Comparison of ENCODE assay signal across 8 mouse cellular contexts in the genomic region with DNA sequence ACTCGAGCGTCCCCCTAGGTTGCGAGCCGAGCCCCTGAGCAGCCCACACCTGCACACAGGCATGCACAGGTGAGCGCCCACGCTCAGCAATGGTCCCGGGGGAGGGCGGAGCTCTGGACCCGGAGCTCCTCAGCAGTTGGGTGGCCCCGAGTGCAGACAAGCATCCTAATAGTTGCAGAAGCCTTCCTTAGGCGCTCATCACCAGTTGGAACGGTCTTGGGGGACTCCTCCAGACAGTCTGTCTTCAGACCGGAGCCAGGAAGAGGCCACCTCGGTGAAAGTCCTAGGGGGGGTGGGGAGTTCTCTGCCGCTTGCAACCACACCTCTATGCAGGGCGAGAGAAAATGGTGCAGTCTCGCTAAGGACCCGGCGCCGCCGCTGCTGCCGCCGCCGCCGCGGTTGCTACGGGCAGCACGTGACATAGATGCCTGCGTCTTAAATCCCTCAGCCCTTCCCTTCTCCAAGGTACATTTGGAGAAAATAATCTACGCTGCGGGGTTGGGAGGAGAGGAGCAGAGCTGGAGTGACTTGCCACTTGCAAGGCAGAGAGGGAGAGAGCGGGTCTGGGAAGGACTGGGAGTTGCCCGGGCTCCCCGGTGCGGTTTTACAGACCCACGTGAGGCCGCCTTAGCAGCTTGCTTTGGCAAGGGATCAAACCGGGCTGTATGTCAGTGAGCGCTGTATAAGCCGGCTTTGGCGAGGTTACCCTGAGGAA.
A peak's percentile ranks its signal among the peaks of the same experiment; 100 is the strongest.
DNase-seq lines count a peak whose midpoint lies in the region; ATAC-seq lines count a peak whose summit lies in the region.

No protein-coding gene starts in this region.

- WGBS in limb, embryonic 10.5 days, result under 1% methylated on average over 41 of the region's 41 CpGs
- under 1% methylated on average over 41 of the region's 41 CpGs for WGBS in midbrain, embryonic 11.5 days
- under 1% methylated on average over 41 of the region's 41 CpGs for WGBS in stomach, embryonic 14.5 days

- H3K27ac ChIP-seq in limb, embryonic 10.5 days, result peak overlapping the region; percentile 31; the same call in 1 of the 2 replicates
- no peak overlapping the region for H3K27ac ChIP-seq in midbrain, embryonic 11.5 days (ENCODE audit: low read depth, low read length)
- no peak overlapping the region for H3K27ac ChIP-seq in stomach, embryonic 14.5 days (ENCODE audit: low read length)

- H3K9ac ChIP-seq in midbrain, embryonic 11.5 days (ENCODE audit: low read length), result peak overlapping the region; percentile 59
- no peak overlapping the region for H3K9ac ChIP-seq in stomach, embryonic 14.5 days (replicated peaks; ENCODE audit: low read depth, low read length)

- peak overlapping the region; percentile 100 for H3K4me2 ChIP-seq in midbrain, embryonic 11.5 days
- H3K4me2 ChIP-seq in stomach, embryonic 14.5 days (replicated peaks; ENCODE audit: low read depth, low read length), result peak overlapping the region; percentile 96

- ATAC-seq in midbrain, embryonic 11.5 days (ENCODE audit: low FRiP score), result peak; percentile 91
- peak; percentile 87 for ATAC-seq in stomach, embryonic 14.5 days (ENCODE audit: insufficient number of reproducible peaks, insufficient read depth, low FRiP score, low read depth)

- H3K4me3 ChIP-seq in limb, embryonic 10.5 days, result peak overlapping the region; percentile 73
- H3K4me3 ChIP-seq in midbrain, embryonic 11.5 days (ENCODE audit: low read depth, low read length), result peak overlapping the region; percentile 59
- peak overlapping the region; percentile 49 for H3K4me3 ChIP-seq in stomach, embryonic 14.5 days (ENCODE audit: low read depth, low read length)

- H3K9me3 ChIP-seq in limb, embryonic 10.5 days (replicated peaks), result no peaks in the 10 kb centered on the region
- H3K9me3 ChIP-seq in midbrain, embryonic 11.5 days (ENCODE audit: control insufficient read depth, low read length), result no peaks in the 10 kb centered on the region
- H3K9me3 ChIP-seq in stomach, embryonic 14.5 days (ENCODE audit: control insufficient read depth, low read depth, low read length), result no peaks in the 10 kb centered on the region

- H3K36me3 ChIP-seq in limb, embryonic 10.5 days, result no peaks in the 10 kb centered on the region
- H3K36me3 ChIP-seq in midbrain, embryonic 11.5 days (ENCODE audit: control insufficient read depth, insufficient read depth, low read length), result no peaks in the 10 kb centered on the region
- H3K36me3 ChIP-seq in stomach, embryonic 14.5 days (ENCODE audit: control insufficient read depth, insufficient read depth, low read length), result no peaks in the 10 kb centered on the region

- DNase-seq in adrenal gland, adult 8-10 months, result peak; percentile 21
- DNase-seq in embryo, embryonic 11 days, result peak; percentile 77
- peak; percentile 29 to 58 for DNase-seq in gastrocnemius, postnatal 4 days (ENCODE audit: low spot score in 2 of 2)
- DNase-seq in kidney, adult 18-20 months, result peak; percentile 51
- peak; percentile 77 for DNase-seq in limb, embryonic 10.5 days (ENCODE audit: low spot score)
- DNase-seq in midbrain, embryonic 11.5 days (ENCODE audit: low spot score, missing footprints), result peak; percentile 98
- no peak for DNase-seq in thymus, postnatal 14 days

- H3K4me1 ChIP-seq in limb, embryonic 10.5 days, result peaks cover 14% of the 10 kb centered on the region
- H3K4me1 ChIP-seq in midbrain, embryonic 11.5 days (ENCODE audit: control insufficient read depth, insufficient read depth, low read length), result peaks cover 11% of the 10 kb centered on the region
- no peaks in the 10 kb centered on the region for H3K4me1 ChIP-seq in stomach, embryonic 14.5 days (ENCODE audit: control insufficient read depth, insufficient read depth, low read length)

- peaks cover 53% of the 10 kb centered on the region for H3K27me3 ChIP-seq in limb, embryonic 10.5 days (ENCODE audit: low read depth, poor library complexity, severe bottlenecking)
- H3K27me3 ChIP-seq in midbrain, embryonic 11.5 days (ENCODE audit: control insufficient read depth, insufficient read depth, low read length), result peaks cover 9% of the 10 kb centered on the region
- no peaks in the 10 kb centered on the region for H3K27me3 ChIP-seq in stomach, embryonic 14.5 days (ENCODE audit: control insufficient read depth, insufficient read depth, low read length)
